Comparison of ENCODE assay signal across 9 mouse cellular contexts in genomic region chr14:25519656-25520055, GRCm38 (mm10).
DNase-seq lines count a peak whose midpoint lies in the region; ATAC-seq and TF ChIP-seq lines count a peak whose summit lies in the region.
"Had no signal": no experiment of that assay in that cellular context is flagged by ENCODE, and none has a peak within 500 bp of the region (broad histone marks: within the 10 kb centered on the region; RNA-seq: fewer than 3 reads in every experiment).

No protein-coding gene starts in this region.

- TF ChIP-seq CTCF in forebrain, postnatal 0 days (IDR thresholded peaks at IDR 0.05; ENCODE audit: low read depth) = no peak

- no peak overlapping the region for H3K9ac ChIP-seq in forebrain, postnatal 0 days
- peak overlapping the region; percentile 29; the same call in 1 of the 2 replicates for H3K9ac ChIP-seq in hindbrain, embryonic 13.5 days
- H3K9ac ChIP-seq in midbrain, embryonic 11.5 days (ENCODE audit: low read length) = 0 out of 2 replicates have a peak overlapping the region, but pooled peaks have one; percentile 15

- no peaks in the 10 kb centered on the region for H3K27me3 ChIP-seq in forebrain, postnatal 0 days (ENCODE audit: insufficient read depth, low read length)
- H3K27me3 ChIP-seq in hindbrain, embryonic 13.5 days = no peaks in the 10 kb centered on the region
- H3K27me3 ChIP-seq in midbrain, embryonic 11.5 days (ENCODE audit: control insufficient read depth, insufficient read depth, low read length) = no peaks in the 10 kb centered on the region

- H3K4me2 ChIP-seq in forebrain, postnatal 0 days (ENCODE audit: low read depth) = no peak overlapping the region
- H3K4me2 ChIP-seq in hindbrain, embryonic 13.5 days = no peak overlapping the region
- H3K4me2 ChIP-seq in midbrain, embryonic 11.5 days = no peak overlapping the region

- H3K4me3 ChIP-seq in forebrain, postnatal 0 days (ENCODE audit: low read depth, low read length) = no peak overlapping the region
- no peak overlapping the region for H3K4me3 ChIP-seq in hindbrain, embryonic 13.5 days
- no peak overlapping the region for H3K4me3 ChIP-seq in midbrain, embryonic 11.5 days (ENCODE audit: low read depth, low read length)
- H3K4me3 ChIP-seq: left cerebral cortex, adult 2 months had no signal

- peaks cover 5% of the 10 kb centered on the region for H3K4me1 ChIP-seq in forebrain, postnatal 0 days (ENCODE audit: insufficient read depth)
- H3K4me1 ChIP-seq in hindbrain, embryonic 13.5 days (replicated peaks) = peaks cover 93% of the 10 kb centered on the region
- peaks cover 38% of the 10 kb centered on the region for H3K4me1 ChIP-seq in midbrain, embryonic 11.5 days (ENCODE audit: control insufficient read depth, insufficient read depth, low read length)

- no peaks in the 10 kb centered on the region for H3K36me3 ChIP-seq in forebrain, postnatal 0 days (ENCODE audit: insufficient read depth)
- 0 out of 2 replicates have a peak, but pooled peaks cover 2% of the 10 kb centered on the region for H3K36me3 ChIP-seq in hindbrain, embryonic 13.5 days
- H3K36me3 ChIP-seq in midbrain, embryonic 11.5 days (ENCODE audit: control insufficient read depth, insufficient read depth, low read length) = peaks cover 4% of the 10 kb centered on the region; the same call in 1 of the 2 replicates

- ATAC-seq in forebrain, postnatal 0 days = peak; percentile 24; the same call in 1 of the 2 replicates
- no peak for ATAC-seq in hindbrain, embryonic 13.5 days (ENCODE audit: low FRiP score)
- peak; percentile 14; the same call in 1 of the 2 replicates for ATAC-seq in midbrain, embryonic 11.5 days (ENCODE audit: low FRiP score)

- DNase-seq in left cerebral cortex, adult 18-20 months (ENCODE audit: low spot score in 2 of 2) = peak; percentile 34 to 36
- DNase-seq in left cerebral cortex, adult 11 months (ENCODE audit: low spot score) = no peak
- DNase-seq in adrenal gland, postnatal 25 days = peak; percentile 73
- no peak for DNase-seq in forebrain, postnatal 0 days
- DNase-seq in midbrain, embryonic 11.5 days (ENCODE audit: low spot score, missing footprints) = no peak
- no peak for DNase-seq in layer of hippocampus, adult 8-10 months (ENCODE audit: low spot score in 2 of 2)
- no peak for DNase-seq in embryo, embryonic 10 days (ENCODE audit: low spot score)

- WGBS in forebrain, postnatal 0 days = 66% methylated on average over 4 of the region's 4 CpGs
- WGBS in hindbrain, embryonic 13.5 days = 48% methylated on average over 4 of the region's 4 CpGs
- WGBS in midbrain, embryonic 11.5 days = 65% methylated on average over 4 of the region's 4 CpGs

- H3K27ac ChIP-seq in forebrain, postnatal 0 days (ENCODE audit: low read depth, low read length) = no peak overlapping the region
- H3K27ac ChIP-seq in hindbrain, embryonic 13.5 days = no peak overlapping the region
- H3K27ac ChIP-seq in midbrain, embryonic 11.5 days (ENCODE audit: low read depth, low read length) = peak overlapping the region; percentile 27; the same call in 1 of the 2 replicates
- H3K27ac ChIP-seq: left cerebral cortex, adult 2 months had no signal

- no peaks in the 10 kb centered on the region for H3K9me3 ChIP-seq in forebrain, postnatal 0 days (ENCODE audit: low read length)
- no peaks in the 10 kb centered on the region for H3K9me3 ChIP-seq in hindbrain, embryonic 13.5 days
- no peaks in the 10 kb centered on the region for H3K9me3 ChIP-seq in midbrain, embryonic 11.5 days (ENCODE audit: control insufficient read depth, low read length)

Comparison
In these comparisons a context has a peak if more than half of its experiments do, and no peak if none do; other contexts are left out.
1. DNase-seq: peak in left cerebral cortex, adult 18-20 months (2 of 2) and adrenal gland, postnatal 25 days (single experiment); none in left cerebral cortex, adult 11 months (single experiment), forebrain, postnatal 0 days (single experiment), midbrain, embryonic 11.5 days (single experiment), layer of hippocampus, adult 8-10 months (0 of 2) and embryo, embryonic 10 days (single experiment).